Mouse (Mus musculus) small intestine, adult 2 months (tissue): ENCODE data around the gene Sema6d. TPM values are rescaled to one million over a fixed set of nuclear protein-coding genes. Genes with fewer than 3 reads are reported as not detected.

Experiments used
- H3K27ac ChIP-seq: fragments of 200-500 bp; 2 replicates; pipeline ENCODE4 v1.5.1; 2012; ENCODE audit warnings: low read depth, low read length, control low read depth, inconsistent platforms; ENCODE audit not compliant: insufficient read depth
- H3K27me3 ChIP-seq: fragments of 200-500 bp; 2 replicates; pipeline ENCODE4 v1.6.1; 2012; ENCODE audit warnings: mild to moderate bottlenecking, moderate library complexity, low read length, inconsistent platforms; ENCODE audit not compliant: control insufficient read depth, insufficient read depth
- H3K36me3 ChIP-seq: fragments of 200-500 bp; 2 replicates; pipeline ENCODE4 v1.6.1; 2012; ENCODE audit warnings: mild to moderate bottlenecking, low read length, control low read depth, inconsistent platforms; ENCODE audit not compliant: control insufficient read depth, insufficient read depth
- H3K4me1 ChIP-seq: fragments of 200-500 bp; 2 replicates; pipeline ENCODE4 v1.6.1; 2012; ENCODE audit warnings: low read length, inconsistent platforms, mixed read lengths; ENCODE audit not compliant: control insufficient read depth, insufficient read depth, insufficient read length
- H3K4me3 ChIP-seq: fragments of 200-500 bp; 2 replicates; pipeline ENCODE4 v1.5.1; 2012; ENCODE audit warnings: low read depth, mild to moderate bottlenecking, control low read depth, inconsistent platforms, low read length, moderate library complexity
- CTCF ChIP-seq: fragments of 200-500 bp; IDR thresholded peaks from 2 replicates; pipeline ENCODE4 v1.5.1; 2012; ENCODE audit warnings: low read depth, mild to moderate bottlenecking, control low read depth, inconsistent platforms, low read length, moderate library complexity, mixed read lengths; ENCODE audit not compliant: insufficient replicate concordance, insufficient read length; ENCODE audit errors: extremely low read depth
- POLR2A ChIP-seq: fragments of 200-500 bp; IDR thresholded peaks from 2 replicates; pipeline ENCODE4 v1.6.1; 2012; ENCODE audit warnings: low read depth, mild to moderate bottlenecking, control low read depth, inconsistent platforms, low read length, moderate library complexity
- WGBS: fragments of 180-500 bp; shearing (Covaris S2); methylation state at CpG from one replicate; pipeline ENCODE4 v1.1.7; 2018; 5-methylcytosine and 5-hydroxymethylcytosine counted together
- polyA plus RNA-seq: library from polyadenylated mRNA; depleted of rRNA; stranded (reverse); fragments of >200 nt; gene quantifications from 2 replicates; pipeline ENCODE4 v1.2.3, GENCODE M21; 2012

Gene Sema6d
- polyA plus RNA-seq, 1 experiment, result 9.5 TPM

- no peak overlapping the region for H3K27ac ChIP-seq
- no peaks in the 10 kb centered on the region for H3K36me3 ChIP-seq
- no peak for TF ChIP-seq CTCF
- TF ChIP-seq POLR2A, result no peak
- H3K4me3 ChIP-seq, result no peak overlapping the region
- 47% methylated on average over 5 of the region's 5 CpGs for WGBS
- no peaks in the 10 kb centered on the region for H3K27me3 ChIP-seq
- H3K4me1 ChIP-seq, result no peaks in the 10 kb centered on the region
These were observed 467.2 kb downstream of the Sema6d start for GRCm38 (mm10) chr2:124556861-124557499.

- no peak overlapping the region for H3K4me3 ChIP-seq
- no peak overlapping the region for H3K27ac ChIP-seq
- no peaks in the 10 kb centered on the region for H3K27me3 ChIP-seq
- 92% methylated on average over 7 of the region's 7 CpGs for WGBS
- no peaks in the 10 kb centered on the region for H3K36me3 ChIP-seq
- TF ChIP-seq POLR2A (no peak), CTCF (no peak)
- no peaks in the 10 kb centered on the region for H3K4me1 ChIP-seq
These were observed 468.3 kb downstream of the Sema6d start for GRCm38 (mm10) chr2:124558021-124558420.

- H3K4me3 ChIP-seq, result no peak overlapping the region
- H3K4me1 ChIP-seq, result no peaks in the 10 kb centered on the region
- no peaks in the 10 kb centered on the region for H3K27me3 ChIP-seq
- TF ChIP-seq CTCF (no peak), POLR2A (no peak)
- H3K27ac ChIP-seq, result no peak overlapping the region
- no peaks in the 10 kb centered on the region for H3K36me3 ChIP-seq
- 71% methylated on average over 5 of the region's 5 CpGs for WGBS
These were observed 471.9 kb downstream of the Sema6d start for GRCm38 (mm10) chr2:124561668-124562067.

- 98% methylated on average over 2 of the region's 2 CpGs for WGBS
- TF ChIP-seq POLR2A (no peak), CTCF (no peak)
- no peak overlapping the region for H3K27ac ChIP-seq
- no peaks in the 10 kb centered on the region for H3K36me3 ChIP-seq
- no peaks in the 10 kb centered on the region for H3K27me3 ChIP-seq
- no peaks in the 10 kb centered on the region for H3K4me1 ChIP-seq
- no peak overlapping the region for H3K4me3 ChIP-seq
These were observed 472.3 kb downstream of the Sema6d start for GRCm38 (mm10) chr2:124562091-124562490.

GRCm38 (mm10) chr2:124563759-124564158 is 474.0 kb downstream of the Sema6d start:
- Histone ChIP-seq H3K4me1 (no peaks in the 10 kb centered on the region), H3K27me3 (no peaks in the 10 kb centered on the region), H3K4me3 (no peak overlapping the region), H3K27ac (no peak overlapping the region), H3K36me3 (no peaks in the 10 kb centered on the region)
- 88% methylated on average over 5 of the region's 5 CpGs for WGBS
- TF ChIP-seq POLR2A, result no peak
- TF ChIP-seq CTCF, result no peak

GRCm38 (mm10) chr2:124573734-124574133 is 484.0 kb downstream of the Sema6d start:
- 55% methylated on average over 4 of the region's 4 CpGs for WGBS
- H3K36me3 ChIP-seq, result no peaks in the 10 kb centered on the region
- H3K27ac ChIP-seq, result no peak overlapping the region
- H3K27me3 ChIP-seq, result no peaks in the 10 kb centered on the region
- TF ChIP-seq CTCF (no peak), POLR2A (no peak)
- H3K4me3 ChIP-seq, result no peak overlapping the region
- no peaks in the 10 kb centered on the region for H3K4me1 ChIP-seq

- TF ChIP-seq CTCF, result no peak
- TF ChIP-seq POLR2A, result no peak
- no peak overlapping the region for H3K4me3 ChIP-seq
- 72% methylated on average over 2 of the region's 2 CpGs for WGBS
- H3K4me1 ChIP-seq, result no peaks in the 10 kb centered on the region
- no peak overlapping the region for H3K27ac ChIP-seq
- no peaks in the 10 kb centered on the region for H3K27me3 ChIP-seq
- H3K36me3 ChIP-seq, result no peaks in the 10 kb centered on the region
These were observed 486.3 kb downstream of the Sema6d start for GRCm38 (mm10) chr2:124576053-124576452.

GRCm38 (mm10) chr2:124583561-124583960 is 493.8 kb downstream of the Sema6d start:
- Histone ChIP-seq H3K36me3 (no peaks in the 10 kb centered on the region), H3K4me1 (no peaks in the 10 kb centered on the region), H3K27ac (no peak overlapping the region), H3K4me3 (no peak overlapping the region), H3K27me3 (no peaks in the 10 kb centered on the region)
- TF ChIP-seq POLR2A, result no peak
- no peak for TF ChIP-seq CTCF
- 50% methylated on average over 7 of the region's 7 CpGs for WGBS
